Mouse (Mus musculus): ENCODE data around the gene 4931409K22Rik. TPM values are rescaled to one million over a fixed set of nuclear protein-coding genes. Genes with fewer than 3 reads are reported as not detected.

The 4931409K22Rik gene
- polyA plus RNA-seq, 1 experiment from 2014 or later: 0.06 TPM

DNA sequence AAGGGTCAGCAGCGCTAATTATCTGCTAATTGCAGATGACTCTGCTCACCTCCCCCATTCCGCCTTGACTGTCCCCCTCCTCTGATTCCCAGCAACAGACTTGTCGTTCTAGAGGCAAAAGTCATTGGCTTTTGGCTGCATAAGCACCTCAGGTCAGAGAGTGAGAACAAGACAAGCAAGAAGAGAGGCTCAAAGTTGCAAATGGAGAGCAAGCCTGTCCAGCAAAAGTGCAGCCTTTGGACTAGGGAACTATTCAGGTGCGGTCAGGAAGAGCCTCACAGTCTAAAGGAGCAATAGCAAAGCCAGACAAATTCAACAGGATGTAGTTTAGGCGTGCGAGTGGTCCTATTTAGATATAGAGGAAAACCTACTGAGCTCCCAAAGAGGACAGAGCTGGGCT, 28.8 kb downstream of the 4931409K22Rik start:
- Histone ChIP-seq H3K4me1 (peaks cover 60% of the 10 kb centered on the region), H3K4me3 (no peak overlapping the region; the same call in 1 of the 2 replicates), H3K36me3 (replicated peaks) (no peaks in the 10 kb centered on the region), H3K9me3 (no peaks in the 10 kb centered on the region), H3K27me3 (ENCODE audit: poor library complexity, severe bottlenecking) (peaks cover 100% of the 10 kb centered on the region), H3K27ac (no peak overlapping the region)
- WGBS: 13% methylated on average over 6 of the region's 6 CpGs
- DNase-seq (ENCODE audit: extremely low spot score, low spot score): no peak

DNA sequence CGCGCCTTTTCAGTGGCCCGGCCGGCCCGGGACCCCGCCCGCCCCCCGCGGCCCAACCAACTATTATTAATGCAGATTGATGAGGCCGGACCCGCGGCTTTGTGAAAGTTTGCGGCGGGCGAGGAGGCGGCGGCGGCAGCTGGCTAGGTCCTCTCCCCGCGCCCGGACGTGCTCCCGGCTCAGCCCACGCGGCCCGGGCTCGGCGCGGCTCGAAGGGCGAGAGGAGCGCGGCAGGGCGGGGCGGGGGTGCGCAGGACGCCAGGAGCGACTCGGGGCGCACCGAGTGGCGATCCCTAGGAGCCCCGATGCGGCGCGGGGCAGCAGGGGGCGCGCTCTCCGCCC, 29.7 kb downstream of the 4931409K22Rik start, which contains the start of gene Gbx1:
Gene Gbx1 (minus strand): TSS at position 314 of the 342 bp plus-strand sequence.
- H3K36me3 ChIP-seq (replicated peaks): no peaks in the 10 kb centered on the region
- H3K27me3 ChIP-seq (ENCODE audit: poor library complexity, severe bottlenecking): peaks cover 100% of the 10 kb centered on the region
- peaks cover 60% of the 10 kb centered on the region for H3K4me1 ChIP-seq
- peak within 1 kb of the TSS; percentile 74 for H3K27ac ChIP-seq
- no peaks in the 10 kb centered on the region for H3K9me3 ChIP-seq
- WGBS: under 1% methylated on average over 49 of the region's 49 CpGs
- peak within 1 kb of the TSS; percentile 56 for H3K4me3 ChIP-seq
- peak; percentile 34 for DNase-seq (ENCODE audit: extremely low spot score, low spot score)

DNA sequence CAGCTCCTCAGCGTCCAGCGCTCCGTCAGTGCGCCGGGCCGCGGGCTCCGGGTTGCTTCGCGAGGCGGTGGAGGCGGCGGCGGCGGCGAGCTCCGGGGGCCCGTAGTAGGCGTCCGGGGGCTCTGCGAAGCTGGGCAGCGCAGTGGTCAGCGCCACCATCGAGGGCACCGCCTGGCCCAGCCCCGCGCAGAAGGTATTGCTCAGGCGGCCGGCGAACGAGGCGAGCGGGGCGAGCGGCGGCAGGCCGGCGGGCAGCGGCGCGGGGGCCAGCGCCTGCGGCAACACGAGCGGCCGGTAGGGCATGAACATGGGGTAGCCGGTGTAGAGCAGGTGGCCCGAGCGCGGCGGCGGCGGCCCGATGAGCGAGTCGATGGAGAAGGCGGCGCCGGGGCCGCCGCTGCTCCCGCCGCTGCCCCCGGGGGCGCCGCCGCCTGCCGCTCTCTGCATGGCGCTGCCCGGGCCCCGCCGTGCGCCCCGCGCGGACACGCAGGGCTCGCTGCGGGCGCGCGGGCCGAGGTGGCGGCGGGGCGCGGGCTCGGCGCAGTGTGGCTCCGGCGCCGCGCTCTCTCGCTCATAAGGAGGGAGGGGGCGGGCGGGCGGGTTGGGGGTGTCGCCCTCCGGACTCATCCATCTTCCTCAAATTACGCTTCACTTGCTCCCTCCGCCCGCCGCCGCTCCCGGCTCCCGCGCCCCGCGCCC, 30.3 kb downstream of the 4931409K22Rik start:
- Histone ChIP-seq H3K9me3 (no peaks in the 10 kb centered on the region), H3K4me3 (peak overlapping the region; percentile 56), H3K4me1 (peaks cover 60% of the 10 kb centered on the region), H3K27me3 (ENCODE audit: poor library complexity, severe bottlenecking) (peaks cover 100% of the 10 kb centered on the region), H3K27ac (peak overlapping the region; percentile 74), H3K36me3 (replicated peaks) (no peaks in the 10 kb centered on the region)
- under 1% methylated on average over 91 of the region's 109 CpGs for WGBS
- no peak for DNase-seq (ENCODE audit: extremely low spot score, low spot score)

DNA sequence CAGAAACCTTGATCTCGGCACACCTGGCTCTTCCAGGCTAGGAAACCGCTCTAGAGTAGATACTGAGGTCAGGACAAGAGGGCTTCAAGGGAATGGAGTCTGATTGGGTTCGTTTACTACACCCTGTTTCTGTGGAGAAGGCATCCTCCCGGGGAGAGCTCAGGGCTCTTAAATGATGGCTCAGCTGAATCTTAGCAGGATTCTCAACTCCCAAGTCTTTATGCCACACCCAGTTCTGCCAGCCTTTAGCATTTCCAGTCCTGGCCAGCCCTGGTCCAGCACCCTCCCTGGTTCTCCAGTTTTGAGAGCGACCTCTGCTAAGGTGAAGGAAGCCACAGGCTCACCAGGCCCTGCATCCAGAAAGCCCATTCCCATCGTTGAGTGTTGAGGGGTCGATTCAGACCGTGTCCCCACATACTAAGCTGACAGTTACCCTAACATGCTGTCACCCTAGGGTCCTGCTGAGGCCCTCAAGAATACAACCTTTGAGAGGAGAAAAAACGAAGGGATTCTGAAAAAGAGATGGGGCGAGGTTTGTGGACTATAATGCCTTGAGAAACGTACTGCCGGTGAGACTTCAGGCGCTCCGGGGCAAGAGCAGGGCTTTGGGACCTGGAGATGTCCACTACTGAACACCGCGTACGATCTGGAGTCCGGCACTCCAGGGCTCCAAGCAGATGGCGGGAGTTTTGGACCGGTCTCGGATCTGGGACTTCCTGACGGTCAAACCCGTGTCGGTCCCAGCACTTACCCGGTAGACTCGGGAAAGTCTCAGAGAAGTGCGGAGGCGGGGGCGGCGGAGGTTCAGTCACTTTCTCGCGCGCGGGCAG, 31.0 kb downstream of the 4931409K22Rik start:
- no peaks in the 10 kb centered on the region for H3K9me3 ChIP-seq
- peak; percentile 37 for DNase-seq (ENCODE audit: extremely low spot score, low spot score)
- WGBS: 2% methylated on average over 34 of the region's 34 CpGs
- H3K4me1 ChIP-seq: peaks cover 60% of the 10 kb centered on the region
- H3K27ac ChIP-seq: peak overlapping the region; percentile 74; the same call in 1 of the 2 replicates
- no peaks in the 10 kb centered on the region for H3K36me3 ChIP-seq (replicated peaks)
- H3K4me3 ChIP-seq: peak overlapping the region; percentile 56
- peaks cover 99% of the 10 kb centered on the region for H3K27me3 ChIP-seq (ENCODE audit: poor library complexity, severe bottlenecking)

DNA sequence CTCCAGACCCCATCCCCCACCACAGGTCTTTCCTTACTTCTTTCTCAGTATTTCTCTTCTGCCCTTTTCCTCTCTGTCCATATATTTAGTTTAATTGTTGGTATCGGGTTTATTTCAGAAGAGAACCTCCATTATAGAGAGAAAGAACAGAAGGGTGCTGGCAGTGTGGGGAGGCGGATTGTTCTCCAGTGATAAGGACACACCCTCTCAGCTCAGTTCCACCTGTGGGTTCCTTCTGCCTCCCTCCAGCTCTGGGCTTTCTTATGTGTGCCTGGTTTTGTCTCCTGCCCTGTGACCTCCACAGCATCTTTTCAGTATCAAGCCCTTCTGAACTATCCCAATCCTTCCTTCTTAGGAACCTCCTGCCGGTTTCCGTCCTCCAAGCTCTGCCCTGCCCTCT, 32.1 kb downstream of the 4931409K22Rik start:
- H3K27me3 ChIP-seq (ENCODE audit: poor library complexity, severe bottlenecking): peaks cover 97% of the 10 kb centered on the region
- no peak overlapping the region for H3K27ac ChIP-seq
- no peak for DNase-seq (ENCODE audit: extremely low spot score, low spot score)
- H3K4me3 ChIP-seq: no peak overlapping the region
- H3K36me3 ChIP-seq (replicated peaks): no peaks in the 10 kb centered on the region
- peaks cover 50% of the 10 kb centered on the region for H3K4me1 ChIP-seq
- H3K9me3 ChIP-seq: no peaks in the 10 kb centered on the region
- 11% methylated on average over 4 of the region's 4 CpGs for WGBS

DNA sequence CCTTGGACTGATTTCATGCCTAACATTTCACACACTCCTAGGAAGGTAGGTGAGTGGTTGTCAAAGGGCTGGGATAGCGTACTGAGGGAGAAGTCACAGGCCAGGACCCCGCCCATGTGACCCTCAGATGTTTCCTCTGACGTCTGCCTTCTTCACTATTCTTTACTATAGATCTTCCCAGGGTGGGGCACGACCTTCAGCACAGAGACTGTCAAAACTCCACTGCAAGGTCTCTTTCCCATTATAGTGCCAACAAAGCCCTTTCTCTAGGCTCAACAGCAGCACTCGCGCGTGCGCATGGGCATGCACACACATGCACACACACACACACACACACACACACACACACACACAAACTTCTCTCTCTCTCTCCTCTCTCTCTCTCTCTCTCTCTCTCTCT, 32.8 kb downstream of the 4931409K22Rik start:
- DNase-seq (ENCODE audit: extremely low spot score, low spot score): no peak
- Histone ChIP-seq H3K4me3 (no peak overlapping the region), H3K4me1 (peaks cover 45% of the 10 kb centered on the region), H3K9me3 (no peaks in the 10 kb centered on the region), H3K36me3 (replicated peaks) (no peaks in the 10 kb centered on the region), H3K27me3 (ENCODE audit: poor library complexity, severe bottlenecking) (peaks cover 94% of the 10 kb centered on the region), H3K27ac (no peak overlapping the region)
- WGBS: 39% methylated on average over 8 of the region's 8 CpGs

DNA sequence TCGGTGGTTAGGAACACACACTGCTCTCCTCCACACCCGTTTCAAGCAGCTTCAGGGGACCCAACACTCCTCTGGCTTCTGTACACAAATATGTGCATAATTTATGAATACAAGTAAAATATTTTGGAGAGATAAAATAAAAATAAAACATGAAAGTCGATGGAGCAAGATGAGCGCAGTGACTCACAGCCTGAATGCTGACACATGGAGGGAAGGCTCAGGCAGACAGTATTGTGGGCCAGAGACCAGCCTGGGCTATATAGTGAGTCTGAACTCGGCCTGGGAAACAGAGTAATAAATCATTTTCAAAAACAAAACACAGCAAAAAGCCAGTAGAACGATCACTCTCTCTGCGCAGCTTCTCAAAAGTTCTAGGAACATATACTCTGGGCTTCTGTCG, 35.2 kb downstream of the 4931409K22Rik start:
- no peaks in the 10 kb centered on the region for H3K36me3 ChIP-seq (replicated peaks)
- DNase-seq (ENCODE audit: extremely low spot score, low spot score): no peak
- no peak overlapping the region for H3K4me3 ChIP-seq
- H3K9me3 ChIP-seq: no peaks in the 10 kb centered on the region
- H3K27ac ChIP-seq: no peak overlapping the region
- H3K27me3 ChIP-seq (ENCODE audit: poor library complexity, severe bottlenecking): peaks cover 78% of the 10 kb centered on the region
- peaks cover 33% of the 10 kb centered on the region for H3K4me1 ChIP-seq
- WGBS: 66% methylated on average over 8 of the region's 8 CpGs

DNA sequence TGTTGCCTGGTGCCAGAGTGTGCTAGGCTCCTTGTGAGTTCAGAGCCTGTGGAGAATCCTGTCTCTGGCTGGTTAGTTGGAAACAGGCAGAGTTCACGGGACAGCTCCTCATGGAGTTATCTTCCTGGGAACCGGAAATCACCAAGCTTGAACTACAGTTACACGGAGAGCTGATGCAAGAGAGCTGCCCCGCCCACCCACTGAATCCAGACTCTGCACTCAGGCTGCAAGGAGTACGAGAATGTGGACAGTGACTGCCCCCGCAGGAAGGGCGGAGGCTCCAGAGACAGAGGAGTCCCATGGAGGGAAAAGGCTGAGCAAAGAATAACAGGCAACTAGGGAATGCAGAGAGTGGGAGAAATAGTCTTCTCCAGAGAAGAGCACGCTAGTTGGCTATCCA, 44.3 kb downstream of the 4931409K22Rik start:
- H3K9me3 ChIP-seq: peaks cover 3% of the 10 kb centered on the region; the same call in 1 of the 2 replicates
- no peak overlapping the region for H3K27ac ChIP-seq
- H3K4me3 ChIP-seq: no peak overlapping the region
- H3K36me3 ChIP-seq (replicated peaks): no peaks in the 10 kb centered on the region
- peaks cover 11% of the 10 kb centered on the region for H3K4me1 ChIP-seq
- no peak for DNase-seq (ENCODE audit: extremely low spot score, low spot score)
- WGBS: 62% methylated on average over 8 of the region's 8 CpGs
- H3K27me3 ChIP-seq (ENCODE audit: poor library complexity, severe bottlenecking): peaks cover 31% of the 10 kb centered on the region

DNA sequence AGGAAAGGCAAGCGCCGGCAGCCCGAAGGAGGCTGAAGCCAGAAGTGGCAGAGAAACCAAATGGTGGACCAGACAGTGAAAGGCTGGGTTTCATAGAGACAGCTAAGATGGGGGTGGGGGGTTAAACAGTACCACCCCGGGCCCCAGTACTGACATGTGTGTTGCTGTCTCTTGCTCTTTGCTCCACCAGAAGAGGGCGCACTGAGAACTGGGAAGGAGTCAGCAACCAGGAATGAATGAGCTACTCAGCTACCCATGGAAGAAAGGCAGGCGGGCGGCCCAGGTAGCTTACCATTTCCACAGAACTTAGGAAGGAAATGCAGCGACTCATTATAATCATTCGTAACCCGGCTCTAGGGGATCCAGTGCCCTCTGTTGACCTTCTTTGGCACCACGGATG, 46.0 kb downstream of the 4931409K22Rik start:
- H3K36me3 ChIP-seq (replicated peaks): no peaks in the 10 kb centered on the region
- peaks cover 3% of the 10 kb centered on the region; the same call in 1 of the 2 replicates for H3K9me3 ChIP-seq
- H3K4me1 ChIP-seq: peaks cover 10% of the 10 kb centered on the region
- 53% methylated on average over 11 of the region's 11 CpGs for WGBS
- peaks cover 33% of the 10 kb centered on the region for H3K27me3 ChIP-seq (ENCODE audit: poor library complexity, severe bottlenecking)
- no peak overlapping the region for H3K4me3 ChIP-seq
- no peak overlapping the region for H3K27ac ChIP-seq
- no peak for DNase-seq (ENCODE audit: extremely low spot score, low spot score)

DNA sequence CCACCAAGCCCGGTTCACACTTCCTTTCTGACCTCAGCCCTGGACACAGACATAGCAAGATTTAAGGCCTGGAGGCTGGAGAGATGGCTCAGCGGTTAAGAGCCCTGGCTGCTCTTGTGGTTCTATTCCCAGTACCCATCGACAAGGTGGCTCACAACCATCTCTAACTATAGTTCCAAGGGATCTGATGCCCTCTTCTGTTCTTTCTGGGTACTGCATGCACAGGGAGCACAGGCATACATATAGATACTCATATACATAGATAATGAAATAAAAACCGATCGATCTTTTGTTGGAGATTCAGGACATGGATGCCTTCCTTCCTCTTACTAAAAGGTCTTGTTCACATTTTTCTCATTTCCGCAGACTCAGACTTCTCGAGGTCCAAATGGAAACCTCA, 48.2 kb downstream of the 4931409K22Rik start:
- DNase-seq (ENCODE audit: extremely low spot score, low spot score): no peak
- H3K27ac ChIP-seq: no peak overlapping the region
- H3K4me1 ChIP-seq: peaks cover 21% of the 10 kb centered on the region
- H3K4me3 ChIP-seq: no peak overlapping the region
- H3K27me3 ChIP-seq (ENCODE audit: poor library complexity, severe bottlenecking): peaks cover 47% of the 10 kb centered on the region
- H3K9me3 ChIP-seq: peaks cover 3% of the 10 kb centered on the region; the same call in 1 of the 2 replicates
- WGBS: 89% methylated on average over 7 of the region's 7 CpGs
- H3K36me3 ChIP-seq (replicated peaks): no peaks in the 10 kb centered on the region

DNA sequence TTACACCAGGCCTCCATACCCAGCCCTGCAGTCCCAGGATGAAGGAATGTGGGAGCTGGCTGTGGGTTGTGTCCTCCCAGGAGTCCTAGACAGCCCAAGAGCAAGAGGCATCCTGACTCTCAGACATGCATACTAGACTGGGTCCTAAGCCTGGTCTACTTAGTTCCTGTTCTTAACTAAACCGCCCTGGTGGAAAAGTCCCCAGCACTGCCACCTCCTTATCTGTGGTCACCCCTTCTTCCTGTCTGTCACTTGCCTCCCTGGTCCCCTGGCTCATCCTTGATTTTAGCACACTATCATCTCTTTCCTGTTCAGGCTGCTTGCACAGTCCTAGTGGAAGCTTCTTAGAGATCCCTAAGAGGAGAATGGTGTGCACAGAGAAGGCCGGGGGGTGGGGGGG, 51.1 kb downstream of the 4931409K22Rik start:
- Histone ChIP-seq H3K27me3 (ENCODE audit: poor library complexity, severe bottlenecking) (peaks cover 45% of the 10 kb centered on the region), H3K4me3 (no peak overlapping the region), H3K36me3 (replicated peaks) (peaks cover 26% of the 10 kb centered on the region), H3K4me1 (peaks cover 19% of the 10 kb centered on the region), H3K27ac (no peak overlapping the region), H3K9me3 (peaks cover 3% of the 10 kb centered on the region; the same call in 1 of the 2 replicates)
- no peak for DNase-seq (ENCODE audit: extremely low spot score, low spot score)
- 56% methylated on average over 2 of the region's 2 CpGs for WGBS

DNA sequence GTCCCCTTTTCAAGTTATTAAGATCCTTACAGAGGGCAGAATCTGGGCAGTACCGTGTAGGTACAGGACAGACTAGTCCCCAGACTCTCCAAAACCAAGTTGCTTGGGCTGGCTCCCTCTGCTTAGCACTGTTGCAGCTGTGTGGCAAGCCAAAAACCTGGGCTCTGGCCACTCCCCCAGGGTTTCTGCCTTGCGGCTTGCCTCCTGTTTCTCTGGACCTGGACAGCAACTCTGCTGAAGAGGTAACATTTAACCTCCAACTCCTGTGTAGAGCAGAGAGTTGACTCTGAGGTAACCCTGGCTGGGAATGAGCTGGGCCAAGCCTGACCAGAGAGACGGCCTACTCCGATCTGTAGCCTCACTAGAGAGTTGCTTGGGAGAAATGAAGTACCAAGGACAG, 53.8 kb downstream of the 4931409K22Rik start:
- 74% methylated on average over 4 of the region's 4 CpGs for WGBS
- H3K4me1 ChIP-seq: peaks cover 43% of the 10 kb centered on the region
- H3K27me3 ChIP-seq (ENCODE audit: poor library complexity, severe bottlenecking): peaks cover 38% of the 10 kb centered on the region

DNA sequence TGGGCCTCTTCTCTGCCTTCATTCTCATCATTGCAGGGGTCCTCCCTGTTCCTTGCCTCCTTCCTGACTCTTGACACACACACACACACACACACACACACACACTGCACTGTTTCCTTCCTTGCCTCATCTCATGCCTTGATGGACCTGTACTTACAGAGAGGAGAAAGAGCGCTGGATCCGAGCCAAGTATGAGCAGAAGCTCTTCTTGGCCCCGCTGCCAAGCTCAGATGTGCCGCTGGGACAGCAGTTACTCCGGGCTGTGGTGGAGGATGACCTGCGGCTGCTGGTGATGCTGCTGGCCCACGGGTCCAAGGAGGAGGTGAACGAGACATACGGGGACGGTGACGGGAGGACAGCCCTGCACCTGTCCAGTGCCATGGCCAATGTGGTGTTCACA, 55.8 kb downstream of the 4931409K22Rik start:
- H3K4me1 ChIP-seq: peaks cover 57% of the 10 kb centered on the region
- peaks cover 31% of the 10 kb centered on the region for H3K27me3 ChIP-seq (ENCODE audit: poor library complexity, severe bottlenecking)
- no peak overlapping the region for H3K4me3 ChIP-seq
- no peak for DNase-seq (ENCODE audit: extremely low spot score, low spot score)
- H3K36me3 ChIP-seq (replicated peaks): peaks cover 73% of the 10 kb centered on the region
- H3K9me3 ChIP-seq: no peaks in the 10 kb centered on the region
- WGBS: 93% methylated on average over 11 of the region's 11 CpGs
- H3K27ac ChIP-seq: no peak overlapping the region

More for the DNA sequence above, 53.8 kb downstream of the 4931409K22Rik start:
- H3K4me3 ChIP-seq: no peak overlapping the region
- peaks cover 53% of the 10 kb centered on the region for H3K36me3 ChIP-seq (replicated peaks)
- DNase-seq (ENCODE audit: extremely low spot score, low spot score): no peak
- H3K9me3 ChIP-seq: no peaks in the 10 kb centered on the region
- H3K27ac ChIP-seq: no peak overlapping the region

All from forebrain, embryonic 10.5 days (tissue).